In genomic region chr11:32348433-32349283, GRCm38 (mm10) we compare ENCODE assay signal across 9 mouse cellular contexts. TPM values are rescaled to one million over a fixed set of nuclear protein-coding genes. Genes with fewer than 3 reads are reported as not detected.
DNase-seq lines count a peak whose midpoint lies in the region; ATAC-seq and TF ChIP-seq lines count a peak whose summit lies in the region.
"Had no signal": no experiment of that assay in that cellular context is flagged by ENCODE, and none has a peak within 500 bp of the region (broad histone marks: within the 10 kb centered on the region; RNA-seq: fewer than 3 reads in every experiment).

No protein-coding gene starts in this region.

- in situ Hi-C loops in CH12.LX (cut with MboI; ENCODE audit: low pct_ligation_motif_present, low pct_unique_long_range_greater_than_20kb, low sequenced_read_pairs), result no loop called here

- peak; percentile 11 for ATAC-seq in forebrain, embryonic 14.5 days
- no peak for ATAC-seq in liver, embryonic 16.5 days (ENCODE audit: low read depth)

- TF ChIP-seq CTCF in CH12.LX (conservative IDR thresholded peaks at IDR 0.05 in 1 of 2, IDR thresholded peaks at IDR 0.05 in 1 of 2; ENCODE audit: low read depth in 2 of 2, low read length in 2 of 2), result no peak

- H3K9me3 ChIP-seq in CH12.LX (replicated peaks; ENCODE audit: low read length), result peaks cover 6% of the 10 kb centered on the region
- H3K9me3 ChIP-seq in forebrain, embryonic 14.5 days (replicated peaks; ENCODE audit: control insufficient read depth, low read length), result no peaks in the 10 kb centered on the region
- no peaks in the 10 kb centered on the region for H3K9me3 ChIP-seq in liver, embryonic 16.5 days (replicated peaks; ENCODE audit: control insufficient read depth, low read length)

- DNase-seq in heart, adult 11 months, result peak; percentile 93
- no peak for DNase-seq in heart, postnatal 10 days
- DNase-seq in CH12.LX (ENCODE audit: extremely low read depth), result no peak
- no peak for DNase-seq in forebrain, embryonic 14.5 days (ENCODE audit: low spot score)
- no peak for DNase-seq in frontal cortex, postnatal 25 days (ENCODE audit: low spot score in 2 of 2)
- DNase-seq in layer of hippocampus, adult 9-11 months, result no peak
- DNase-seq in retina, postnatal 1 day, result no peak

- dilution Hi-C loops in CH12.LX (cut with MboI; ENCODE audit: extremely low pct_ligation_motif_present, extremely low pct_unique_long_range_greater_than_20kb, low sequenced_read_pairs), result no loop called here

- peaks cover 0 to 30% of the 10 kb centered on the region in 2 experiments for H3K36me3 ChIP-seq in CH12.LX (replicated peaks in 1 of 2; ENCODE audit: control insufficient read depth in 1 of 2, insufficient read depth in 1 of 2, low read length in 1 of 2)
- H3K36me3 ChIP-seq in forebrain, embryonic 14.5 days (ENCODE audit: control insufficient read depth, insufficient read depth, low read length), result peaks cover 17% of the 10 kb centered on the region
- H3K36me3 ChIP-seq in liver, embryonic 16.5 days (ENCODE audit: control insufficient read depth, insufficient read depth), result no peaks in the 10 kb centered on the region

- TF ChIP-seq RAD21 in CH12.LX (IDR thresholded peaks at IDR 0.05; ENCODE audit: low read depth, low read length), result no peak

- TF ChIP-seq POLR2A in CH12.LX (IDR thresholded peaks at IDR 0.05; ENCODE audit: low read depth, low read length), result no peak

- H3K4me2 ChIP-seq in CH12.LX (ENCODE audit: insufficient read depth, low read depth, poor library complexity, severe bottlenecking), result peak overlapping the region; percentile 58
- H3K4me2 ChIP-seq in forebrain, embryonic 14.5 days (ENCODE audit: low read length), result peak overlapping the region; percentile 90
- H3K4me2 ChIP-seq in liver, embryonic 16.5 days (ENCODE audit: low read depth, low read length), result peak overlapping the region; percentile 54

- intact Hi-C loops in heart, postnatal 10 days (cut with DNase I), result loop anchor here (5.0 to 10.0 kb wide), 2 partner anchors 34 to 356 kb away; no protein-coding TSS in a partner anchor

- H3K4me3 ChIP-seq in CH12.LX (replicated peaks in 1 of 3; ENCODE audit: low read depth in 2 of 3, low read length in 2 of 3, poor library complexity in 1 of 3), result peak overlapping the region; percentile 56 to 80 (median 70)
- peak overlapping the region; percentile 80 for H3K4me3 ChIP-seq in forebrain, embryonic 14.5 days (ENCODE audit: low read depth, low read length)
- peak overlapping the region; percentile 61 for H3K4me3 ChIP-seq in liver, embryonic 16.5 days (ENCODE audit: low read depth, low read length)

- peaks cover 10 to 37% of the 10 kb centered on the region in 2 experiments for H3K4me1 ChIP-seq in CH12.LX (ENCODE audit: control insufficient read depth in 1 of 2, insufficient read depth in 2 of 2)
- peaks cover 19% of the 10 kb centered on the region for H3K4me1 ChIP-seq in forebrain, embryonic 14.5 days (ENCODE audit: control insufficient read depth, insufficient read depth, low read length)
- H3K4me1 ChIP-seq in liver, embryonic 16.5 days (ENCODE audit: control insufficient read depth, low read depth, low read length), result peaks cover 7% of the 10 kb centered on the region; the same call in 1 of the 2 replicates

- no peaks in the 10 kb centered on the region for H3K79me2 ChIP-seq in CH12.LX (replicated peaks; ENCODE audit: control insufficient read depth, extremely low read depth, insufficient read depth, poor library complexity, severe bottlenecking)

- peak overlapping the region; percentile 5; the same call in 1 of the 2 replicates for H3K27ac ChIP-seq in CH12.LX (ENCODE audit: insufficient read depth, low read depth)
- peak overlapping the region; percentile 68 for H3K27ac ChIP-seq in forebrain, embryonic 14.5 days (ENCODE audit: low read depth, low read length)
- H3K27ac ChIP-seq in liver, embryonic 16.5 days (ENCODE audit: low read length), result no peak overlapping the region

- WGBS in forebrain, embryonic 14.5 days, result 15% methylated on average over 9 of the region's 9 CpGs
- 24% methylated on average over 9 of the region's 9 CpGs for WGBS in liver, embryonic 16.5 days (ENCODE audit: insufficient replicate concordance)

- TF ChIP-seq EP300 in CH12.LX (IDR thresholded peaks at IDR 0.05; ENCODE audit: low read length), result no peak

- peaks cover 31% of the 10 kb centered on the region for H3K27me3 ChIP-seq in CH12.LX (replicated peaks)
- no peaks in the 10 kb centered on the region for H3K27me3 ChIP-seq in forebrain, embryonic 14.5 days (replicated peaks; ENCODE audit: control insufficient read depth, insufficient read depth, low read length)
- H3K27me3 ChIP-seq in liver, embryonic 16.5 days (ENCODE audit: control insufficient read depth, insufficient read depth, low read depth, low read length), result peaks cover 28% of the 10 kb centered on the region

- peak overlapping the region; percentile 67 for H3K9ac ChIP-seq in CH12.LX (ENCODE audit: insufficient read depth, low read depth)
- peak overlapping the region; percentile 97 for H3K9ac ChIP-seq in forebrain, embryonic 14.5 days (ENCODE audit: low read length)
- peak overlapping the region; percentile 63; the same call in 1 of the 2 replicates for H3K9ac ChIP-seq in liver, embryonic 16.5 days (ENCODE audit: low read depth, low read length)

TF ChIP-seq in CH12.LX, 34 proteins besides CTCF, POLR2A, EP300 and RAD21:
- 0 out of 2 replicates have a peak, but pooled peaks have one; percentile 16 for TF ChIP-seq MEF2A (IDR thresholded peaks at IDR 0.05; ENCODE audit: borderline replicate concordance, low read depth, low read length)
- TF ChIP-seq SIN3A (IDR thresholded peaks at IDR 0.05; ENCODE audit: low read length), result 0 out of 2 replicates have a peak, but pooled peaks have one; percentile 3
- no peak for TF ChIP-seq USF2 (conservative IDR thresholded peaks at IDR 0.05; ENCODE audit: low read depth, low read length)

RNA-seq across cellular contexts. Expression of gene Sh3pxd2b, which starts 1.0 kb away (rescaled TPM):
- 10 to 100 TPM; 27.6 to 29.6 TPM for total RNA-seq in heart, postnatal 10 days (2021)
- total RNA-seq in CH12.LX (2012; rRNA removed) (5.3 and 6.7 TPM in 2 replicates), CH12.LX (2014; rRNA removed) (1.7 and 2.4 TPM in 2 replicates)
- 11.3 and 13.2 TPM in 2 replicates for polyA plus RNA-seq in CH12.LX (2012; ENCODE audit: insufficient read length, low read depth)
- polyA plus RNA-seq in forebrain, embryonic 14.5 days (2014; fragmentation: Nextera tagmentation; extraction: Ambion mirVana), result 13.4 and 17.0 TPM in 2 replicates
- 0.82 and 1.3 TPM in 2 replicates for polyA plus RNA-seq in liver, embryonic 16.5 days (2015; fragmentation: Nextera tagmentation; extraction: Ambion mirVana)

RNA-seq across cellular contexts. Expression of gene Hbq1a, which starts 48.8 kb away (rescaled TPM):
- total RNA-seq in heart, postnatal 10 days (2021), result not detected
- total RNA-seq in CH12.LX (2012; rRNA removed), result not detected in 2 replicates
- not detected in 2 replicates for total RNA-seq in CH12.LX (2014; rRNA removed)
- polyA plus RNA-seq in CH12.LX (2012; ENCODE audit: insufficient read length, low read depth), result not detected in 2 replicates
- polyA plus RNA-seq in forebrain, embryonic 14.5 days (2014; fragmentation: Nextera tagmentation; extraction: Ambion mirVana), result 0.63 and 0.75 TPM in 2 replicates
- polyA plus RNA-seq in liver, embryonic 16.5 days (2015; fragmentation: Nextera tagmentation; extraction: Ambion mirVana), result 6.4 and 7.3 TPM in 2 replicates
- total RNA-seq: gastrocnemius, postnatal 4 days had no signal

RNA-seq across cellular contexts. Expression of gene Hba-a2, which starts 52.4 kb away (rescaled TPM):
- 1,000 to 10,000 TPM; 3,875 to 8,514 TPM for total RNA-seq in heart, postnatal 10 days (2021)
- 2.6 and 4.6 TPM in 2 replicates for total RNA-seq in CH12.LX (2012; rRNA removed)
- total RNA-seq in CH12.LX (2014; rRNA removed), result 2.9 and 3.1 TPM in 2 replicates
- 10.3 and 13.3 TPM in 2 replicates for polyA plus RNA-seq in CH12.LX (2012; ENCODE audit: insufficient read length, low read depth)
- 5,936 and 7,230 TPM in 2 replicates for polyA plus RNA-seq in forebrain, embryonic 14.5 days (2014; fragmentation: Nextera tagmentation; extraction: Ambion mirVana)
- 165,200 and 165,281 TPM in 2 replicates for polyA plus RNA-seq in liver, embryonic 16.5 days (2015; fragmentation: Nextera tagmentation; extraction: Ambion mirVana)

Comparison
In these comparisons a context has a peak if more than half of its experiments do, and no peak if none do; other contexts are left out.
1. RNA of gene Hba-a2, which starts 52.4 kb away (polyA plus RNA-seq): 165,200 to 165,281 TPM in liver, embryonic 16.5 days and 5,936 to 7,230 TPM in forebrain, embryonic 14.5 days; 10.3 to 13.3 TPM in CH12.LX; every median in the first group is over 100 times any median in the second.
2. Peak in every context shown above with its lines, with median percentiles within 50 percentile points of each other: H3K4me2 ChIP-seq, H3K4me3 ChIP-seq and H3K9ac ChIP-seq.